Mouse (Mus musculus) heart, embryonic 15.5 days (tissue): ENCODE data around the gene Itsn1. TPM values are rescaled to one million over a fixed set of nuclear protein-coding genes. Genes with fewer than 3 reads are reported as not detected.

Source experiments
- ATAC-seq: fragments of 200-750 bp; cut with Nextera tagmentation; replicated peaks from 2 replicates; pipeline ENCODE4 v1.8.0; 2017; ENCODE audit warnings: low read depth, moderate TSS enrichment; ENCODE audit not compliant: insufficient number of reproducible peaks, insufficient read depth, low FRiP score
- H3K27ac ChIP-seq: fragments of 300-500 bp; sonication (generic); 2 replicates; pipeline ENCODE4 v1.5.1; 2015; ENCODE audit warnings: mild to moderate bottlenecking, inconsistent platforms
- H3K27me3 ChIP-seq: fragments of 300-500 bp; sonication (generic); 2 replicates; pipeline ENCODE4 v1.6.1; 2015; ENCODE audit warnings: inconsistent platforms
- H3K36me3 ChIP-seq: fragments of 300-500 bp; sonication (generic); 2 replicates; pipeline ENCODE4 v1.6.1; 2015; ENCODE audit warnings: mild to moderate bottlenecking, inconsistent platforms
- H3K4me1 ChIP-seq: fragments of 300-500 bp; sonication (generic); replicated peaks from 2 replicates; pipeline ENCODE4 v1.6.1; 2015; ENCODE audit warnings: inconsistent platforms
- H3K4me2 ChIP-seq: fragments of 300-500 bp; sonication (generic); 2 replicates; pipeline ENCODE4 v1.6.1; 2015; ENCODE audit warnings: inconsistent platforms, mild to moderate bottlenecking, moderate library complexity
- H3K4me3 ChIP-seq: fragments of 300-500 bp; sonication (generic); 2 replicates; pipeline ENCODE4 v1.5.1; 2015; ENCODE audit warnings: mild to moderate bottlenecking, inconsistent platforms
- H3K9ac ChIP-seq: fragments of 300-500 bp; sonication (generic); 2 replicates; pipeline ENCODE4 v1.6.1; 2015; ENCODE audit warnings: mild to moderate bottlenecking, inconsistent platforms
- H3K9me3 ChIP-seq: fragments of 300-500 bp; sonication (generic); replicated peaks from 2 replicates; pipeline ENCODE4 v1.6.1; 2016; ENCODE audit warnings: inconsistent platforms
- WGBS: fragments of 180-500 bp; shearing (Covaris S2); methylation state at CpG from one replicate; pipeline ENCODE4 v1.1.7; 2015; ENCODE audit warnings: mixed read lengths; 5-methylcytosine and 5-hydroxymethylcytosine counted together
- polyA plus RNA-seq: library from polyadenylated mRNA; unstranded; fragments of >200 nt; fragmentation: Nextera tagmentation; extraction: Ambion mirVana; gene quantifications from 2 replicates; pipeline ENCODE4 v1.2.1, GENCODE M21; 2015

Gene Itsn1
- polyA plus RNA-seq, 1 experiment from 2014 or later, result 17.6 TPM

DNA sequence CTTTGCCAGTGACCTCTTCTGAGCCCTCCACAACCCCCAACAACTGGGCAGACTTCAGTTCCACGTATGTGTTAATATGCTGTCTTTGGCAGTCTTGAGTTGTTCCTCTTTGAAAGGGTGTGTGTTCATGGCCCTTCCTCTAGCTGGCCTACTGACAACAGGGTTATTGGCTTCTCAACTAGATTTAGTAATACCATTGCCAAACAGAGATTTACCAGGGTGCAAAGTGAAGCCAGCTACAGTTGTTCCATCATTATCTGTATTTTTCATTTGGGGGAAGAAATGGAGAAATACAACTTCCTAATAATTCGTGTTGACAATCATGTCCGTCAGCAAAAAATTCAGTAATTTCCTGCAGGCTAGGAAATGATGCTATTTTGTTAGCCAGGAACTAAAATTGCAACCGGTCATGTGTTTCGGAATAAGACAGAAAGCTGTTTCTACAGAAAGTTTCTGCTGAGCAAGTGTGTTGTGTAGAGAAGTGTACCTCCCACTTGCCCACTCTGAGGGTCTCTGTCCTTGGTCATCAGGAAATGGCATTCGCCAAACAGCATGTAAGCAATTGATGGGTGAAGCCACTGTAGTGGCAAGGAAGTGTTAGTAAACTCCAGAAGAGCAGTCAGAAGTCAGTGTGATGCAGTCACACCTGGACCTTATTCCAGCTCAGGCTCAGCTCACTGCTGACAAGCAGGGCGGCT is 120.0 kb downstream of the Itsn1 start:
- no peaks in the 10 kb centered on the region for H3K27me3 ChIP-seq
- H3K9me3 ChIP-seq, result no peaks in the 10 kb centered on the region
- H3K9ac ChIP-seq, result no peak overlapping the region
- H3K36me3 ChIP-seq, result peaks cover 15% of the 10 kb centered on the region
- peaks cover 40% of the 10 kb centered on the region for H3K4me1 ChIP-seq
- no peak for ATAC-seq
- no peak overlapping the region for H3K4me3 ChIP-seq
- 88% methylated on average over 7 of the region's 7 CpGs for WGBS
- no peak overlapping the region for H3K27ac ChIP-seq
- no peak overlapping the region for H3K4me2 ChIP-seq

DNA sequence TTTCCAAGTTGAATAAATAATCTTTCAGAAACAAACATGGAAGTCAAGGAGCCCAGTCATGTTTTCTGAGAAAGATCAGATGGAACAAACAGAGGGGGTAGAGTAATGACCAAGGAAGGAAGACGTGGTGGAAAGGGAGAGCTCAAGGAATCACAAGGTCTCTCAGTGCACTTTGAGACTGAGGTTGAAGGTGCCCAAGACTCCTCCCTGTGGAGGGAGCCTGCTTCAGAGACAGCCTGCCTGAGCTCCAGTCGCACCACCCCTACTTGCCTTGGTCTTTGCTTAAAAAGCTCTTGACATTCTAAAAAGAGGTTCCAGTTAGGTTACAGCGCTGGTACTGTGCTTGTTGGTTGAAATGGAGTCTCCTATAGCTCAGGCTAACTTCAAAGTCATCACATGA is 121.1 kb downstream of the Itsn1 start:
- Histone ChIP-seq H3K9me3 (no peaks in the 10 kb centered on the region), H3K4me3 (no peak overlapping the region), H3K27me3 (no peaks in the 10 kb centered on the region), H3K4me1 (peaks cover 40% of the 10 kb centered on the region), H3K36me3 (peaks cover 26% of the 10 kb centered on the region), H3K27ac (no peak overlapping the region), H3K4me2 (no peak overlapping the region), H3K9ac (no peak overlapping the region)
- ATAC-seq, result no peak
- WGBS, result 92% methylated on average over 3 of the region's 3 CpGs

DNA sequence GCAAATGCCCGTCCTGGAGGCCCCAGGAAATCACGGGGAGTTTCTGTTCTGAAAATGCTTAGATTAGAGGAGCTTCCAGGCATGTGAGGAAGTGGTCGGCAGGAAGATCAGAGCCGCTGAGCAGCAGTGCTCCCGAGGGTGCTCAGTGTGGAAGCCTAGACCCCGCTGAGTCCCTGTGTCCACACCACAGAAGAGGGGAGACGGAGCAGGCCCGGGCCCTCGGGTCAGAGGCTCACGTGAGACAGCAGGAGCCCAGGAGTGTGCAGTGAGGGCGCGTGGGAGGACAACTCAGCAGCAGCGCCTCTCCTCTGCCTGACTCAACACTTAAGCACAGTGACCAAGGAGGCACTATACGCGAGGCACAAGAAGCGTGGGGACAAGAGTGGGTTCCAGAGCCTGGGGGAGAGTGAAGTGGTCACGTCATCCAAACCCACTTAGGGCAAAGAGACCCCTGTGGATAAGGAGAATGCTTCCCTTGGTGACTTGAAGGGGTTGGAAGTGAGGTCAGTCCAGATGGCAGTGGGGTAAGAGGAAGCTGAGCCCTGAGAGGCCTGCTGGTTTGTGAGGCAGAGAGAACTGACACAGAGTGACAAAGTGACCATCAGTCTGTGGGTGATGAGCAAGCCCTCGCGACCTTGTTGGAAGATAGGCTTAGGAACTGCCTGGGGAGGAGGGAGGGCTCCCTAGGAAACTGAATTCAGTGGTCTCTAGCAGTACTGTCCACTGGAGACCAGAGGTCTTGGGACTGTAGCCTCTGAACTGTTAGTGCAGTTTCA is 122.6 kb downstream of the Itsn1 start:
- Histone ChIP-seq H3K9me3 (no peaks in the 10 kb centered on the region), H3K9ac (no peak overlapping the region), H3K27me3 (no peaks in the 10 kb centered on the region), H3K4me1 (peaks cover 28% of the 10 kb centered on the region), H3K27ac (no peak overlapping the region), H3K4me2 (no peak overlapping the region), H3K4me3 (no peak overlapping the region), H3K36me3 (peaks cover 39% of the 10 kb centered on the region)
- ATAC-seq, result no peak
- 63% methylated on average over 19 of the region's 19 CpGs for WGBS

DNA sequence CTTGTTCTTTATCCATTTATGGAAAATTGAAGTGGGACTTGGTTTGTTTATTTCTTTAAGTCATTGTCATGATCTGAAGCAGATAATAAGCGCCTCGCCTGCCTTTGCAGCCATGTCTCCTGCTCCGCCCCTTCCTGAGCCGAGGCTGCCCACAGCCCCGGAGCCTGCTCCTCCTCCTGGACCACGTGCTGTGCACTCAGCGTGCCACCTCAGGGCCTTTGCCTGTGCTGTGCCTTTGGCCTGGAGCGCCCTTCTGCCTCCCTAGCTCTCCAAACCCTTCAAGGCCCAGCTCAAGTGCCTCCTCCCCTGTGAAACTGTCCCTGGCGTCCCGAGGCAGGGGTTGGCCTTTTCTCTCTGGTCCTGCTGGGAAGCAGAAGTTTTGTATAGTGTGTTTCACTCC is 123.7 kb downstream of the Itsn1 start:
- H3K27me3 ChIP-seq, result no peaks in the 10 kb centered on the region
- no peak; the same call in 1 of the 2 replicates for ATAC-seq
- no peak overlapping the region for H3K9ac ChIP-seq
- H3K4me3 ChIP-seq, result no peak overlapping the region
- no peak overlapping the region for H3K4me2 ChIP-seq
- no peaks in the 10 kb centered on the region for H3K9me3 ChIP-seq
- H3K36me3 ChIP-seq, result peaks cover 42% of the 10 kb centered on the region
- WGBS, result 79% methylated on average over 10 of the region's 10 CpGs
- H3K27ac ChIP-seq, result peak overlapping the region; percentile 50
- peaks cover 17% of the 10 kb centered on the region for H3K4me1 ChIP-seq

DNA sequence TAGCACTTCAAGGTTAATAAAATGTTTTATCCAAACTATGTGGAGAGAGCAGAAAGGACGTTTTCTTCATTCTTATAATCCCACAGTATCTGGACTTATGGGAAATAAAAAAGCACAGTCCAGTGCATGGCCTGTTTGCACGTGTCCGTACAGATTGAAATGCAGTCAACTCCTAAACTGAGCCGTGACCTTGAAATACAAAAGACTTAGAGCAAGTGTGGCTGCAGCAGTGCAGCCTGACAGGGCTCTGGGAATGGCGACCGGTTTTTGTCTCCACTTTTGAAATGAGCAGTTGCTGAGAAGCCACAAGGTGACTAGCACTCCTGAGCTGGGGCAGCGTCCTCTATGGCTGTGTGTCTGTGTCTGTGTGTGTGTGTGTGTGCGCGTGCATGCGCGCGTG is 124.1 kb downstream of the Itsn1 start:
- H3K9ac ChIP-seq, result no peak overlapping the region
- WGBS, result 72% methylated on average over 12 of the region's 12 CpGs
- no peak overlapping the region for H3K4me2 ChIP-seq
- H3K9me3 ChIP-seq, result no peaks in the 10 kb centered on the region
- H3K27ac ChIP-seq, result peak overlapping the region; percentile 50
- no peaks in the 10 kb centered on the region for H3K27me3 ChIP-seq
- peaks cover 45% of the 10 kb centered on the region for H3K36me3 ChIP-seq
- H3K4me3 ChIP-seq, result no peak overlapping the region
- ATAC-seq, result no peak
- H3K4me1 ChIP-seq, result peaks cover 14% of the 10 kb centered on the region

DNA sequence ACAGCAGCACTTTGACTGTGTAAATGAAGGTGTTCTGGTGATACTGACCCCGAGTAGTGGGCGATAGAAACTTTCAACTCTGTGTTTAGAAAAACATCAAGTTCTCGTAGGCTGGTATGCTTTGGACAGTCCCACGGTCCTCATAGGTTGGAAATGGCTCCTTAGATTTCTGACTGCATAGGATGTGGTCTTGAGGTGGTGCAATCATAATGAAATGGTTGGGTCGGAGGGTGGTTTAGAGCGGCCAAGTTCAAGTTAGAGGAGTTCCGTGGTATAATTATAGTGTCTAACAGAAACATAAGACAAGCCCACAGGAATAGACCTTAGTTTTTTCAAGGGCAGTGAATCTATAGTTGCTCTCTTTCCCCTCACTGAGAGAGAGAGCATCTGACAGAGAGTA is 129.6 kb downstream of the Itsn1 start:
- WGBS, result 94% methylated on average over 7 of the region's 7 CpGs

DNA sequence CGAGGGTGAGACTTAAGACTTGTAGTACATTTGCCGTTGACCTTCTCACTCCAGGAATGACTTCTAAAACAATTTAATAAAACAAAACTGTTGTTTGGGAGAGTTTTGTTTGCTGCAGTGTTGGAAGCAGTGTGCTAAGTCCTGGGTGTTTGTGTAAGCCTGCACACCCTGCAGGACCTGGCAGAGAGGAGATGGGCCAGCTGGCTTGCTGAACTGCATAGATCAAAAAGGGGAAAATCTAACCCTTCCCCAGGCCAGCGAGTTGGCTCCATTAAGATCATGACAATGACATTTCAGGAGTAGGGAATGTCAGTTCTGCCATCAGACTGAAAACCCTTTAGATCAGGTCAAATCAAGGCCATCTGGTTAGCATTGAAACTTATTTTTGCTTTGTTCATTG is 130.1 kb downstream of the Itsn1 start:
- 78% methylated on average over 3 of the region's 3 CpGs for WGBS
- Histone ChIP-seq H3K27ac (no peak overlapping the region), H3K4me2 (no peak overlapping the region), H3K9me3 (no peaks in the 10 kb centered on the region), H3K4me1 (peaks cover 25% of the 10 kb centered on the region), H3K4me3 (no peak overlapping the region), H3K36me3 (peaks cover 38% of the 10 kb centered on the region), H3K9ac (no peak overlapping the region), H3K27me3 (no peaks in the 10 kb centered on the region)
- ATAC-seq, result no peak

More for the DNA sequence above, 129.6 kb downstream of the Itsn1 start:
- H3K4me2 ChIP-seq, result no peak overlapping the region
- no peak overlapping the region for H3K9ac ChIP-seq
- no peak for ATAC-seq
- H3K4me3 ChIP-seq, result no peak overlapping the region
- no peaks in the 10 kb centered on the region for H3K27me3 ChIP-seq
- peaks cover 25% of the 10 kb centered on the region for H3K4me1 ChIP-seq
- H3K9me3 ChIP-seq, result no peaks in the 10 kb centered on the region
- peaks cover 35% of the 10 kb centered on the region for H3K36me3 ChIP-seq
- no peak overlapping the region for H3K27ac ChIP-seq

DNA sequence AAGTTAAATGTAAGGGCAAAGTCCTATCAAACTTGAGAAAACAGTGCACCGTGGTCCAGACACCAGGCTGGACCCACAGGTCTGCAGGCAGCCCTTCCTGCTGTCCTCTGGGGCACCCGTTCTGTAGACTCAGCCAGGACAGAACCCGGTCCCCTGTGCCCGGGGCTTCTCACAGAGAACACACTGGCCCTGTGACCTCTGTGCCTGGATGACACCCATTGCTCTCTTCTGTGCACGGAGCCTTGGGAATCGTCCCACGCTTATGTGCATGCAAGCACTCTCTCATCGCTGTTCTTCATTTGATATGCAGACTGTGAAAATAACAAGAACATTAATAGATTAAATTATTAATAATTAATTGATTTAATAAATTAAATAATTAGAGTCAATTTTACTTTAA is 130.9 kb downstream of the Itsn1 start:
- Histone ChIP-seq H3K9ac (no peak overlapping the region), H3K4me1 (peaks cover 30% of the 10 kb centered on the region), H3K27ac (peak overlapping the region; percentile 27; the same call in 1 of the 2 replicates), H3K4me3 (no peak overlapping the region), H3K36me3 (peaks cover 30% of the 10 kb centered on the region), H3K27me3 (no peaks in the 10 kb centered on the region), H3K9me3 (no peaks in the 10 kb centered on the region), H3K4me2 (no peak overlapping the region)
- no peak for ATAC-seq
- 83% methylated on average over 8 of the region's 8 CpGs for WGBS

DNA sequence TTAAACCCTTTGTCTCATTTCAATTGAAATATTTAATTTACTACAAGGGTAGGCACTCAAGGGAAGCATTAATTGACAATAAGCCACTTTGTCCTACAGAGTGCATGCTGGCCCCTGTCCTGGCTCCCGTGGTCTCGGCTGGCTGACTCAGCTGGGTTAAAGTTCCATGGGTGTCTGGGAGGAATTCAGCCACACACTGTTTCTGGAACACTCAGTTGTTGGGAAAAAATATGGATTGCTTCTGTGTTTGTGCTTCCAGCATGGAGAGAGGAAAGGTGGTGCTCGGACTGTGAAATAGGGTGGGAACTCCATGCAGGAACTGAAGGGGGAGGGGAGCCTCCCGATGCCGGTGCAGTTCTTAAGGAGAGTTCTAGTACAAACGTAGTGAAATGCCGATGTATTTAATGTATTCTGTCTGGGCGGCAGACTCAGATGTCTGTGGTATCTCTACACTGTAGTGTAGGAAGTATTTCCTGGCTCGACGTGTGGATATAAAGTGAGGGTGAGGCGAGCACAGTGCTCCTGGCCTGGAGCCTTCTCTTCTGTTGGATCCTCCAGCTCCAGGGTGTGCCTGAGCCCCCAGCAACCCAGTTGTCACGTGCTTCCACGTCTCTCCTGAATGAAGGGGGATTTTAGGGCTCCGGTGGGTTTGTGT is 131.5 kb downstream of the Itsn1 start:
- Histone ChIP-seq H3K36me3 (peaks cover 25% of the 10 kb centered on the region), H3K27me3 (no peaks in the 10 kb centered on the region), H3K4me2 (peak overlapping the region; percentile 28; the same call in 1 of the 2 replicates), H3K9me3 (no peaks in the 10 kb centered on the region), H3K4me1 (peaks cover 37% of the 10 kb centered on the region), H3K4me3 (no peak overlapping the region), H3K27ac (peak overlapping the region; percentile 62), H3K9ac (0 out of 2 replicates have a peak overlapping the region, but pooled peaks have one; percentile 7)
- 0 out of 2 replicates have a peak, but pooled peaks have one; percentile 50 for ATAC-seq
- 30% methylated on average over 14 of the region's 14 CpGs for WGBS

DNA sequence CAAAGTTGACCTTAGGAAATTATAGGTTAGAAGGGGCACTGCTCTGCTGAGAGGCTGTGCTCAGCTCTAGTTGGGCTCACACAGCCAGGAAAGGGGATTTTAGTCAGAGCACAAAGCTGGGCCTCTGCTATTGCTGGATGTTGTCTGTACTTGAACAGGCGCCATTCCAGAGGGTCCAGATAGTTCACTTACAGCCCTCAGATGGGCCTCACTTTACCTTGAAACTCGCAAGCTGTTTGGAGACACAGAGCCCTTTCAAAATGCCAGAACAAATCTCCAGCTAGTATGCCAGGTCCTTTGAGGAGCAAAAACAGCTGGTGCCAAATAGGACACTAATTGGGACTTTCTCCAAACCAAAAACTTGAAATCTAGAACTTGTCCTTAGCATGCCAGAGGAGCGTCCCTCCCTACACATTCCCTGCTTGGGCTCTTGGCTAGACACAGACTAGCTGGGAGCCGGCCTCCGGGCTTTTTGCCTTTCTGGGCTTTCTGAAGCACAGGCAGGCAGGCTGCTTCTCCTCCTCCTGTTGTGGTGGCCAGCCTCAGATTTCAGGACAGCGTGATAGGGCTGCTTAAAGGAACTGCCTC is 132.8 kb downstream of the Itsn1 start:
- no peak overlapping the region for H3K4me2 ChIP-seq
- no peak overlapping the region for H3K4me3 ChIP-seq
- ATAC-seq, result no peak
- WGBS, result 44% methylated on average over 6 of the region's 6 CpGs
- H3K27ac ChIP-seq, result peak overlapping the region; percentile 62
- no peak overlapping the region for H3K9ac ChIP-seq
- H3K4me1 ChIP-seq, result peaks cover 45% of the 10 kb centered on the region
- H3K9me3 ChIP-seq, result no peaks in the 10 kb centered on the region
- H3K36me3 ChIP-seq, result peaks cover 13% of the 10 kb centered on the region; the same call in 1 of the 2 replicates
- no peaks in the 10 kb centered on the region for H3K27me3 ChIP-seq

DNA sequence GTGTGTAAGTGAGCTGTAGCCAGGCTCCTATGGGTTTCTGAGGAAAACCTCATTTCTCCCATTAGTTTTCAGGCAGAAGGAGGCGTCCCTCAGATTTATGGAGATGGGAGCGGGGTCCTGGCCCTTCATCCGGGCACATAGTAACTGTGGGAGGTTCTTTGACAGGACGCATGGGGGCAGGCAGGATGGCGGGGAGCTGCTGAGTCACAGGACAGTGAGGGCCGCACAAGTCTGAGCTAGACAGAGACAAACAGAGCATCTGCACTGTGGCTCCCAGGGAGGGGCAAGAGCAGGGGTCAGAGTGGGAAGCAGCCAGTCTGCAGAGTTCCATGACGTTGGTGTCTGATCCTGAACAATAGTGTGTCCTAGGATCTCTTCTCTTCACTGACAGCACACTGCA is 133.8 kb downstream of the Itsn1 start:
- no peak overlapping the region for H3K4me3 ChIP-seq
- no peak overlapping the region for H3K4me2 ChIP-seq
- H3K27me3 ChIP-seq, result no peaks in the 10 kb centered on the region
- H3K36me3 ChIP-seq, result peaks cover 14% of the 10 kb centered on the region; the same call in 1 of the 2 replicates
- 61% methylated on average over 7 of the region's 7 CpGs for WGBS
- no peak overlapping the region for H3K9ac ChIP-seq
- 0 out of 2 replicates have a peak overlapping the region, but pooled peaks have one; percentile 11 for H3K27ac ChIP-seq
- H3K4me1 ChIP-seq, result peaks cover 45% of the 10 kb centered on the region
- H3K9me3 ChIP-seq, result no peaks in the 10 kb centered on the region
- ATAC-seq, result no peak
